Mouse (Mus musculus): ENCODE data around the gene Agpat1. TPM values are rescaled to one million over a fixed set of nuclear protein-coding genes. Genes with fewer than 3 reads are reported as not detected.

Gene Agpat1
- total RNA-seq, 2 experiments from 2014 or later, result 73.4 to 77.7 TPM

DNA sequence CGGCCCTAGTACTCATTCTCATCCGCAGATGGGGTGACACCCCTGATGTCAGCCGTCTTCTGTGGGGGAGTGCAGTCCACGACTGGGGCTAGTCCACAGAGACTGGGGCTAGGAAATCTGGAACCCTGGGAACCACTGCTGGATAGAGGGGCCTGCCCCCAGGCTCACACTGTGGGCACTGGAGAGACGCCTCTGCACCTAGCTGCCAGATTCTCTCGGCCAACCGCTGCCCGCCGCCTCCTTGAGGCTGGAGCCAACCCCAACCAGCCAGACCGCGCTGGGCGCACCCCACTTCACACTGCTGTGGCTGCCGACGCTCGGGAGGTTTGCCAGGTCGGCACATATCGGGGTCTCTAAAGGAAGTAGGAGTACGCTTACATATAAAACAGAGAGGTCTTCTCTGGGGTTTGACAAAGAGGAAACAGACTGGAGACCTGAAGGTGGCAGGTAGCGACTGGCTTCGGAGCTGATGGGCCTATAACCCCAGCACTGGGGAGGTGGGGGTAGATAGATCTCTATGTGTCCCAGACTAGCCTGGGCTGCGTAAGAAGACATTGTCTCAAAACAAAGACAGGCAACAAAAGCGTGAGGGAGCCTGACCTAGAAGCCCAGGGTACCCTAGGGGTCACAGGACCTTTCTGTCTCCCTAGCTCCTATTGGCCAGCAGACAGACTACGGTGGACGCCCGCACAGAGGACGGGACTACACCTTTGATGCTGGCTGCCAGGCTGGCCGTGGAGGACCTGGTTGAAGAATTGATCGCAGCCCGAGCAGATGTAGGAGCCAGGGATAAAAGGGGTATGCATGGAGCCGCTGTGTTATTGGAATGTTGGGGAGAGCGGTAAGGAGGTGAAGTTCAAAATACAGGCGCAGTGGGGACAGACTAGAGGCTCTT lies 17.9 kb upstream of the Agpat1 start:
- DNase-seq (ENCODE audit: low spot score in 2 of 2), result no peak

DNA sequence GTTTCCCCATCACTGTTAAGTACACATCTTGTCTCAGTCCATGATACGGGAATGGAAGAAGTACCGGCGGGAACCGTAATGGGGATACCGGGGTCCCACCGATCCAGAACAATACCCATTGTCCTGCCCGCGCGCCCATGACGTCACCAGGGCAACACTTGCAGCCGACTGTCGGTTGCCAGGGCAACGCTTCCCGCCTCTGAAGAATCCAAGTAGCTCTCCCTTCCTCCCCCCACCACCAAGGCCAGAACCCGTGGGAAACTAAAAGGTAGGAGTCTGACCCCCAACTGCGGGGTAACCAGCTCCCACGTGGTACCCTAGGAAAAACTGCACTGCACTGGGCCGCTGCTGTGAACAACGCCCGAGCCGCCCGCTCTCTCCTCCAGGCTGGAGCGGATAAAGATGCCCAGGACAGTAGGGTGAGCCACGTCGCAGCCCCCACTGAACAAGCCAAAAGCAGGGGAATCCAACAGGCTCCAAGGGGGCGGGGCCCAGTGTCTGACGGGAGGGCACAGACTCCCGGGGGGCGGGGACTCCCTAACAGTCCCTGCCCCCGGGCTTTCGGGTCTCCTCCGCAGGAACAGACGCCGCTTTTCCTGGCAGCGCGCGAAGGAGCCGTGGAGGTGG lies 17.2 kb upstream of the Agpat1 start:
- DNase-seq (ENCODE audit: low spot score in 2 of 2), result peak; percentile 57 to 83

DNA sequence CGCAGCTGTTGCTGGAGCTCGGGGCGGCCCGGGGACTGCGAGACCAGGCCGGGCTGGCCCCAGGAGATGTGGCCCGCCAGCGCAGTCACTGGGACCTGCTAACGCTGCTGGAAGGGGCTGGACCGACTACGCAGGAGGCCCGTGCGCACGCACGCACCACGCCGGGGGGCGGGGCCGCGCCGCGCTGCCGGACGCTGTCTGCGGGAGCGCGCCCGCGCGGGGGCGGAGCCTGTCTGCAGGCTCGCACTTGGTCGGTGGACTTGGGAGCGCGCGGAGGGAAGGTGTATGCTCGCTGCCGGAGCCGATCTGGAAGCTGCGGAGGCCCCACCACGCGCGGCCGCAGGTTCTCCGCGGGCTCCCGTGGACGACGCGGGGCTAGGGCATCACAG lies 16.6 kb upstream of the Agpat1 start:
- peak; percentile 93 to 97 for DNase-seq (ENCODE audit: low spot score in 2 of 2)

DNA sequence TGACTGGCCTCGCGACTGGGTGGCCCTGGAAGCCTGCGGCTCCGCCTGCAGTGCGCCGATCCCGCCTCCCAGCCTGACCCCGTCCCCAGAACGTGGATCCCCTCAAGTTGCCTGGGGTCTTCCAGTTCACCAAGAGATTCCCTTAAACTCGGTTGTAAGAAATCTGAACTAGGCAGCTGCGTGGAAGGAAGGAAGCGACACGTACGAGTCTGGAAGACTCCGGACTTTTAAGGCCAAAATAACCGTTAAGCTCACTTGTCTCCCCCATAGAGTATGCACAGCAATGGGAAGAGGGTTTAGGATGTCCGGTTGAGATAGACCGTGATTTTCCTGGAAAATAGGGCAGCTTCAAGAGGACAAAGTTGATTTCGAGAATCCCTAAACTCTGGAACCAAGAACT lies 16.2 kb upstream of the Agpat1 start:
- no peak for DNase-seq (ENCODE audit: low spot score in 2 of 2)

DNA sequence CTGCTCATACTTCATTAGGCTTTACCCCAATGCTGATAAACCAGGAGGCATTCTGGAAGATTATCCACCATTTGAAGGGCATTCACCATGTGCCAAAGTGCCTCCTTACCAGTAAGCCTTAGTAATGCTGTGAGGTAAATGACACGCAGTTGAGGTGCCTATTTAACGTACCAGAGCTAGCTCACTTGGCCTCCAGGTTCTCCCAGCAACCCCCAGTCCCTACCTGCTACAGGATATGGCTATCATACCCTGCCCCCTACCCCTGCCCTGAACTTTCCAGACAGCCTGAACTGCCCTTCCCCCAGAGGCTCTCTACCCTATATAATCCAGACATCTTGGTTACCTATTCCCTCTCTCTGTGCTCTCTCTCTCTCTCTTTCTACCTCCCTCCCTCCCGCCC lies 15.3 kb upstream of the Agpat1 start:
- DNase-seq (ENCODE audit: low spot score in 2 of 2), result no peak

DNA sequence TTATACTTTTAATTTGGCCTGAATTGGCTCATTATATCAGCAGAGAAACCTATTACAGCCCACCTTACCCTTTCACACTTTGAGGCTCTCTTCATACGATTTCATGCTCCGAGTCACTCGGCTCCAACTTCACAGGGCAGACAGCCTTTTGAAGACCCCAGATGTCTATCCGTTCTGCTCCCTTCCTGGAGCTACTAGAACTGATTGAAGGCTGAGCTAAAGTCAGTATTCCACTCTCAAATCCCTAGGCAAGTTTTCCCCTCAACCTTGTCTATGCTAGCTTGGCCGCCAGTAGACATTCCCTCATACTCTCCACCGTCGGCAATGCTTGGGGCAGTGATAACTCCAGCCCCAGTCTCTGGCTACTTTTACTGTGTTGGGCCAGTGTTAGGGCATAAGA lies 14.9 kb upstream of the Agpat1 start:
- DNase-seq (ENCODE audit: low spot score in 2 of 2), result no peak

DNA sequence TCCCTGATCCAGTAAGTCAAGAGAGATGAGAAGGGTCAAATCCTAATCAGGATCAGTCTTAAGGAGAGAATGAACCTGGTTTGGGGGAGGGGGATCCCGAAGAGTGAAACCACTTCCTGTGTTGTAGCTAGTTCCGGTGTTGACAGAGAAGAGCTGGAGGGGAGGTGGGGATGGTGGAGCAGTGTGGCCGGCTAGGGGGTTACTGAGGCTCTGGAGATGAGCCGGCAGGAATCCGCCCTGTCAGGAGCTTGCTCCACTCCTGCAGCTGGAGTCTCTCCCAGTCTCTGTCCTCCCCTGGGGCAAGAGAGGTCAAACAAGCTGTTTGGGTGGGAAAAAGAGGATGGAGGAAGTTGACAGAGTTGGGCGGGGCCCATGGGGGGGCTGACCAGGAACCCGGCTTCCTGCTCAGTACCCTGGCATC lies 14.4 kb upstream of the Agpat1 start, which contains the start of gene Gpsm3:
Gpsm3 (plus strand) TSS at position 126 of the 421 bp plus-strand sequence.
- no peak for DNase-seq (ENCODE audit: low spot score in 2 of 2)

DNA sequence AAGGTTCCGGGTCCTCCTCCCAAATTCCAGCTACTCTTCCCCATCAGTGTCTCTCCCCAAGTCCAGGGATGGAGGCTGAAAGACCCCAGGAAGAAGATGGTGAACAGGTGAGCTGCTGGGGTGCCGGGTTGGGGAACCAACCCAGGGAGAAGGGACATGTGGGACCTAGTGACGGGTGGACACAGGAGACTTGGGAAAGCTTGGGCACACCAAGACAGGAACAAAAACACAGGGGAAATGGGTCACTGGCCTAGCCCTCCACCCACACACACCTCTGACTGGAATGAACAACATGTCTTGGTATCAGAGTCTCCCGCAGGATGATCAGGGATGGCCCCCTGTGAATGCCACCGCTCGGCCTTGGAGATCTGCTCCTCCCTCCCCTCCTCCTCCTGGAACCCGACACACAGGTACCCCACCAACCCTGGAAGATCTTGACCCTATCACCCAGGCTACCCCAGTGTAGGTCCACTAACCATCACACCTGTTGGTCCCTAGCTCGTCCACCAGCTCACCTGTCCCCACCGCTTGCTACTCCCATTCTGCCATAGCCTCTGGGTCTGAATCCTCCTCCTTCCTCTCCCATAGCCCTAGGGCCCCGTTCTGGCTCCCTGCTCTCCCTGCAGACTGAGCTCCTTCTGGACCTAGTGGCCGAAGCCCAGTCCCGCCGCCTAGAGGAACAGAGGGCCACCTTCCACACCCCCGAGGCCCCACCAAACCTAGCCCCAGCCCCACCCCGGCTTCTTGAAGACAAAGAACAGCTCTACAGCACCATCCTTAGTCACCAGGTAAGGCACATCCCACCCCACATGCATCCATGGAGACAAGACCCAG lies 13.7 kb upstream of the Agpat1 start:
- no peak for DNase-seq (ENCODE audit: low spot score in 2 of 2)

DNA sequence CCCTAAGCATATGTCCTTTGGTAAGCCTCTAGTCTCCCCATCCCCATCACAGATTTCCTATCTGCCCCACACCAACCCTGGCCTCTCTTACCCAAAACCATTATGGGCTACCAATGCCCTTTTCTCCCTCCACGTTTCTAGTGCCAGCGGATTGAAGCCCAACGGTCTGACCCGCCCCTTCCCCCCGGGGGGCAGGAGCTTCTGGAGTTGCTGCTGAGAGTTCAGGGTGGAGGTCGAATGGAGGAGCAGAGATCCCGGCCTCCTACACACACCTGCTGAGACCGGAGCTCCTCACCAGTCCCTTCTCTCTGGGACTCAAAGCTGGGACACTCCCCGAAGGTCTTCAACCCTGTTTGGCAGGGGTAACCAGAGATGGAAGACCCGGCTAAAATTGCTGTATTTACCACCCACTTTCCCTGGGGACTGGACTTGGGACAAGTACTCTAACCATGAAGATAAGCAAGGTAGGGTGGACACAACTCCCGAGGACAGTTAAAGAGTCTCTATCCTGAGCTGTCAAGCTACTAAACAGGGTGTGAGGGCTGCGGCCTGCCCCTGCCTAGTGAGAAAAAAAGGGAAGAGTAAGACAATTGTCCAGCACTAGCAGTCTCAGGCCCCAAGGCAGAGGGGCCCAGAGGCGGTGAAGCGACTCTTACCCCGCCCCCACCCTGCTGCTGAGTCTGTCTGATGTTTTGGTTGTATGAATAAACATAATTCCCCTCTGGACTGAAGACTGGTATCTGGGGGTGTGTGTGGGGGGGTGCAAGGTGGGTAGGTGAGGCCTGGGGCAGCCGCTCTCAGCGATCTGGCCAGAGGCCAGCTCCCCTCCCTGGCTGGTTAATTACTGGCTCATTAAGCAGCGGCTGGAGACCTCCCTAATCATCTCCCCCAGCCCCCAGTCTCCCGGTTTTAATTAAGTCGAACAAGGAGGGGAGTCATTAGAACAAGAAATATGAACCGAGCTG lies 12.8 kb upstream of the Agpat1 start, which contains the start of gene Pbx2:
Pbx2 (plus strand) TSS at position 238 of the 965 bp plus-strand sequence.
- DNase-seq (ENCODE audit: low spot score in 2 of 2), result no peak

DNA sequence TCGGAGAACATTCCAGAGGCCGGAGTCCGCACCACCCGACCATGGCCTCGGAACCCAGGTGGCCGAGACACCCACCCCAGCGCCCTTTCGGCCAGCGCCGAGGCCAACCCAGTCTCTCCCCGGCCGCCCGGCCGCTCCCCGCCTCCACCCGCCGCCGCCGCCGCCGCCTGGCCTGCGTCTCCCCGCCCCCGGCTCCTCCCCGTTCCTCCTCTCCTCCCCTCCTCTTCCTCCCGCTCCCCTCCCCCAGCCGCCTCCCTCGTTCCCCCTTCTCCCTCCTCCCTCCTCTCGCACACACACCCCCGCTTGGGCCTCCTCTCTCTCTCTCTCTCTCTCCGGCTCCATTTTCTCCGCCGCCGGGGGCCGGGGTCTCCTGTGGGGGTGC lies 12.1 kb upstream of the Agpat1 start:
- peak; percentile 75 to 84 for DNase-seq (ENCODE audit: low spot score in 2 of 2)

DNA sequence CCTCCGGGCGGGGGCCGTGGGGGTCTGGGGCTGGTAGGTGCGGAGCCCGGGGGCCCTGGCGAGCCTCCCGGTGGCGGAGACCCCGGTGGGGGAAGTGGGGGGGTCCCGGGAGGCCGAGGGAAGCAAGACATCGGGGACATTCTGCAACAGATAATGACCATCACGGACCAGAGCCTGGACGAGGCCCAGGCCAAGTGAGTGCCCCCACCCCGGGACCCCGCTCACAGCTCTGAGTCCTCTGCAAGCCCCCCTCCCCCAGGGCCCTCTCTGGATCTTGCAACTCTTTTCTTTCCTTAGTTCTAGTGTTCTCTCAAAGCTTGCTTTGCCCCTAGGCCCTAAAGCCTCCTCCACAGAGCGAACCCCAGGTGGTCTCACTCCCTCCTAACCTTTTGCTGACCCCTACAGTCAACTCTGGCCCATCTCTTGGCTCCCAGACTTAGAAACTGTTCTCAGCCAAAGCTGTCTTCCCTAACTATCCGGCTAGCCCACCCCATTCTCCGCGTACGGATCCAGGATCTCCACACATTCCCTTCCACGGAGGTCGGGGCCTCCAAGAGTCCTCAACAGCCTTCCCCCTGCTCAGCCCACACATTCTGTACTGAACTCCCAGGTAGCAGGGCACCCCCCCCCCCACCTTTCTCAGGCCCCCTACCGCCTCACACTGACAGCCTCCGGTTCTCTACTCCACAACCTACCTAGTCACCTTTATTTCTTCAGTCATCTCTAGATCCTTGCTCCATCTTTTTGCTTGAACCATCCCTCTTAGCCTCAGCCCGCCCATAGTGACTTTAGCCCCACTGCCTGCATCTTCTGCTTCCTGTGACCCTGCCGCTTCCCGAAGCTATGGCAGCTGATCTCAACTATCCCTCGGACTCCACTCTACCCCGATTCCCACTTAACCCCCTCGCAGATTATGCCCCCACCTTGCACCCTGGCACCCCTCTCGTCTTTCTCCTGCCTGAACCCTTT lies 11.2 kb upstream of the Agpat1 start:
- DNase-seq (ENCODE audit: low spot score in 2 of 2), result peak in 1 of 2 experiments; percentile 41

DNA sequence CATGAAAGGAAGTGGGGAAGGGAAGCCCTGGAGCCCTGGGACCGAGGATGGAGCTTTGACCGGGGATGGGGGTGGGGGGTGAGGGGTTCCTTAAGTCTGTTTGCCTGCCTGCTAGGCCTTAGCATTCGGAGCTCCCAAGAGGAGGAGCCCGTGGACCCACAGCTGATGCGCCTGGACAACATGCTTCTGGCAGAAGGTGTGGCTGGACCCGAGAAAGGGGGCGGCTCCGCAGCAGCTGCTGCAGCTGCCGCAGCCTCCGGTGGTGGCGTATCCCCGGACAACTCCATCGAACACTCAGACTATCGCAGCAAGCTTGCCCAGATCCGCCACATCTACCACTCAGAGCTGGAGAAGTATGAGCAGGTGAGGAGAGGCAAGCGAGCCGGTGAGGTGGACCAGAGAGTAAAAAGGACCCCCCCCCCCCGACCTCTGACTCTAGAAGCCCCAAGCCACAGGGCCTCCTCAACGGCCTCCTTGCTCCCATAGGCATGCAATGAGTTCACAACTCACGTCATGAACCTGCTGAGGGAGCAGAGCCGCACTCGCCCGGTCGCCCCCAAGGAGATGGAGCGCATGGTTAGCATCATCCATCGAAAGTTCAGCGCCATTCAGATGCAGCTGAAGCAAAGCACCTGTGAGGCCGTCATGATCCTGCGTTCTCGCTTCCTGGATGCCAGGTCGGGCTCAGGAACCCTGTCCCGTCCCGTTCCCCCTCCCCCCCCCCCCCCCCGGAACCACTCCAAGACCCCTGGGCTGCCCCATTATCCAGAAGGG lies 10.1 kb upstream of the Agpat1 start:
- no peak for DNase-seq (ENCODE audit: low spot score in 2 of 2)

DNA sequence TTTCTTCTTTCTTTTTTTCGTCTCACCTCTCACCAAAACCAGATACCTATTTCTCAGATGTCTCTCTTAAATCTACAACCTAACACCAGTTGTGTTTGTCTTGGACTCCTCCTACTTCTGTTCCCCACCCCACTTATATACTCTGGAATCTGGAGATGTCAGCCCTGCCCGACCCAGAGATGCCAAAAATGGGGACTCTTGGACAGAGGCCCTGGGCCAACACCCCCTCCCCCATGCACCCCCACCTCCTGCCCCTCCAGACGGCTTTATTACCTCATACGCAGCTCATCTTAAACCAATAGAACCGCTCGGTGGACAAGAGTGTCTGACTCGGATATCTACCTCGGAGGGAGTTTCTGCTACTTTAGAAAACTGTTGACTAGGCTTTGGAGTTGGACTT lies 8.0 kb upstream of the Agpat1 start:
- DNase-seq (ENCODE audit: low spot score in 2 of 2), result no peak

DNA sequence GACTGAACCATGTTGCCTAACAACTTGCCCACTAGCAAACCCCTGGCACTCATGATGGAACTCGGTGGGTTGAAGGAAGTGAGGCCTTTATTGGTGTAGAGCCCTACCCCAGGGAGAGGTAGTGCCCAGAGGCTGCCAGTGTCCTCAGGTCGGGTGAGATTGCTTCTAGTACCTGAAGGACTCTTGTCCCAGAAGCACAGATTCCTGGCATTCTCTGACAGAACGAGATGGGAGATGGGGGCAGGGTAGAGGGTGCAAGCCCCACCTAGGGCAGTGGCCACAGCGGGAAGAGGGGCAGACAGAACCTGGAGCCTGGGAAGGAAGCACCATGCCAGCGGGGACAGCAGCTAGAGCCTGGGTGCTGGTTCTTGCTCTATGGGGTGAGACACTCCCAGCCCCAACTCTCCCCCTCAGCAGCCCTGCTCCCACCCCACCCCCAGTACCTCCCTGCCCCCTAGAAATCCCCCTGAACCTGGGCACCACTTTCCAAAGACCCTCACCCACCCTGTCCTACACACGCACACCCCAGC lies 6.4 kb upstream of the Agpat1 start, which contains the start of gene Ager:
Ager (plus strand) TSS at position 297 of the 530 bp plus-strand sequence.
- DNase-seq (ENCODE audit: low spot score in 2 of 2), result no peak

DNA sequence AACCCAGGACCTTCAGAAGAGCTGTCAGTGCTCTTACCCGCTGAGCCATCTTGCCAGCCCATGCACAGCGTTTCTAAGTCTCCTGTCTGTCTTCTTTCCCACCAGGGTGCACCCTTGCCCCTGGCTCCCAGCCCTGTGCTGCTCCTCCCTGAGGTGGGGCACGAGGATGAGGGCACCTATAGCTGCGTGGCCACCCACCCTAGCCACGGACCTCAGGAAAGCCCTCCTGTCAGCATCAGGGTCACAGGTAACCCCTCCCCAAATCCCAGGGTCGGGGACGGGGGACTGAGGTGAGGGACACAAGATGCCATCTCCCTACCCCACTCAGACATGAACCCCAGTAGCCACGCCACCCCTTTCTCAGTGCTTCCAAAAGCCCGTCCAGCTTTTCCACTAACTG lies 4.2 kb upstream of the Agpat1 start:
- DNase-seq (ENCODE audit: low spot score in 2 of 2), result no peak

DNA sequence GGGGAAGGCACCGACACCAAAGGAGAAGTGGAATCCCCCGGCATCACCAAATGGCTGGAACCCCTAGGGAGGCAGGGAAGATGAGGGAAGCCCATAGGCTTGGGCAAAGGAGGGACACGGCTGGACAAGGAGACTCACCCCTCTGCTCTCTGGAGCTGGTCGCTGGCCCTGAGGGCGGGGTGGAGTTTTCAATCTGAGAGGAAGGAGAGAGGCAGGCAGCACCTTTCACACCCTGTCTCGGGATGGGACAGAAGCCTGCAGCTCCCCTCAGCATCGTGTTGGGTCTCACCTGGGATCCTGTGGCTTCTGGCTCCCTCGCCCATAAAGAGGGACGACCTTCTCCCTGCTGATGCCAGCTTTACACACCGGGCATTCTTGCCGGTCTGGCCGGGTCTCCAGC lies 2.3 kb upstream of the Agpat1 start:
- DNase-seq (ENCODE audit: low spot score in 2 of 2), result no peak

DNA sequence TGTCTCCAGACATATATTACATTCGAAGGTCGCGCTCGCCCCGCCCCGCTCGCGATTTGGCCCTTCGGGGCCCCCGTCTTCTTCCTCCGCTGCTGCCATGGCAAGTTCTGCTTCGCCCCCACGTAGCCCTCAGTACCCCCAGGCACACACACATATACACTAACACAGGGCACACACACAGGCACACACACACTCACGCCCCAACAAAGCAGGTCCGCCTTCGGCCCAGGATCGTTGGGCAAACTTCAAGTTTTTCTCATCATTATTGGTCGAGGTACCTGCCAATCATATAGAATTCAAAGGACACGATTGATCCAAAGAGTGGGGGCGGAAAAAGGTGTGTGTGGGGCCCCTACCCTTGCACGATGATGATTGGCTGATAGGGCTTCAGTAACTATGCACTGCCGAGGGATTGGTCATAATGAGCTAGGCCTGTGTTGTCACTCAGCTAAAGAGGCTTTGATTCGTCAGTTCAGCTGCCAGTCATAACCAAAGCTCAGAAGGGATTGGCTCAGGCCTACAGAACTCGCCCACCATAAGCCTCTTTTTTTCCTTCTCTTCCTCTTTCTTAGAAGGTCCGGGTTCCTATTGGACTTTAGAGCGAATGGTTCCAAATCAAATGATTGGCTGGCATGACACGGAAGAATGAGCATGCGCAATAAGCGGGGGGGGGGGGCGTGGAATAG lies 544 bp upstream of the Agpat1 start, which contains the start of gene Rnf5:
Rnf5 (minus strand) TSS at position 316 of the 686 bp plus-strand sequence.
- DNase-seq (ENCODE audit: low spot score in 2 of 2), result peak; percentile 79 to 91

All from adrenal gland, postnatal 4 days (tissue).